Mouse (Mus musculus) lung, postnatal 0 days (tissue): ENCODE measurements around the gene Ccdc170.
A peak's percentile ranks its signal among the peaks of the same experiment; 100 is the strongest.

Experiments used
- CTCF ChIP-seq: IDR thresholded peaks from 2 replicates; pipeline ENCODE4 v1.5.1; 2016; ENCODE audit warnings: antibody characterized with exemption, mild to moderate bottlenecking
- EP300 ChIP-seq: IDR thresholded peaks from 2 replicates; pipeline ENCODE4 v1.6.1; 2016; ENCODE audit warnings: antibody characterized with exemption, mild to moderate bottlenecking, control low read depth

GRCm38 (mm10) chr10:4520394-4521102 is 38.2 kb downstream of the Ccdc170 start:
- TF ChIP-seq CTCF (peak; percentile 25), EP300 (no peak)
